Mouse (Mus musculus) ES-E14 (cell line): ENCODE measurements at regions not wholly inside any gene's neighbourhood (a gene's known extent, or its start where the extent isn't known, plus 50 kb on each side); places are given as distances from the start of the nearest gene placed in this dataset.

Experiments
- DNase-seq: peaks from one replicate; pipeline ENCODE4 v3.0.0-alpha.2; 2013; ENCODE audit warnings: low read depth, low spot score
- H3K27ac ChIP-seq: 2 replicates; pipeline ENCODE4 v1.5.1; 2012; ENCODE audit warnings: low read depth, mild to moderate bottlenecking, low read length, moderate library complexity, mixed read lengths; ENCODE audit not compliant: poor library complexity, insufficient read depth, severe bottlenecking
- H3K36me3 ChIP-seq: 2 replicates; pipeline ENCODE4 v1.6.1; 2012; ENCODE audit warnings: mild to moderate bottlenecking, low read length, moderate library complexity, mixed read lengths; ENCODE audit not compliant: control insufficient read depth, poor library complexity, insufficient read depth, severe bottlenecking
- H3K4me1 ChIP-seq, 2 experiments: fragments of 150-350 bp in 1 of 2; sonication (generic) in 1 of 2; 2 replicates each; pipeline ENCODE4 v1.6.1; 2012; ENCODE audit warnings: low read length in 2 of 2, mild to moderate bottlenecking in 1 of 2, mixed read lengths in 1 of 2; ENCODE audit not compliant: control insufficient read depth in 2 of 2, insufficient read depth in 2 of 2, poor library complexity in 1 of 2
- H3K4me3 ChIP-seq, 2 experiments: fragments of 150-350 bp in 1 of 2; sonication (generic) in 1 of 2; 2 replicates each; pipeline ENCODE4 v1.5.1; 2012; ENCODE audit warnings: low read length in 2 of 2, low read depth in 1 of 2, mild to moderate bottlenecking in 1 of 2, mixed read lengths in 1 of 2; ENCODE audit not compliant: insufficient read depth in 1 of 2, poor library complexity in 1 of 2, severe bottlenecking in 1 of 2
- H3K9ac ChIP-seq: 2 replicates; pipeline ENCODE4 v1.6.1; 2012; ENCODE audit warnings: low read depth, mild to moderate bottlenecking, low read length, mixed read lengths; ENCODE audit not compliant: poor library complexity, insufficient read depth, severe bottlenecking
- H3K9me3 ChIP-seq: fragments of 150-350 bp; sonication (generic); 2 replicates; pipeline ENCODE4 v1.6.1; 2012; ENCODE audit warnings: low read depth, mild to moderate bottlenecking, low read length; ENCODE audit not compliant: control insufficient read depth, insufficient read depth
- CHD2 ChIP-seq: IDR thresholded peaks from 2 replicates; pipeline ENCODE4 v1.6.1; 2014; ENCODE audit warnings: mild to moderate bottlenecking, low read depth, low read length, inconsistent platforms
- HCFC1 ChIP-seq: IDR thresholded peaks from 2 replicates; pipeline ENCODE4 v1.6.1; 2012; ENCODE audit warnings: low read length, inconsistent platforms, borderline replicate concordance; ENCODE audit not compliant: insufficient read depth
- MAFK ChIP-seq: IDR thresholded peaks from 2 replicates; pipeline ENCODE4 v1.6.1; 2014; ENCODE audit warnings: mild to moderate bottlenecking, low read depth, low read length, inconsistent platforms; ENCODE audit not compliant: insufficient read depth
- ZC3H11A ChIP-seq: IDR thresholded peaks from 2 replicates; pipeline ENCODE4 v1.6.1; 2012; ENCODE audit warnings: low read depth, mild to moderate bottlenecking, inconsistent platforms, low read length, borderline replicate concordance
- ZNF384 ChIP-seq: IDR thresholded peaks from 2 replicates; pipeline ENCODE4 v1.6.1; 2012; ENCODE audit warnings: low read depth, low read length, inconsistent platforms
- in situ Hi-C, 2 experiments: fragments of 600-800 bp; cut with MboI; formaldehyde crosslinking; loops; one replicate each; pipeline ENCODE4 v1.15.1; 2025; ENCODE audit warnings: low sequenced_read_pairs in 2 of 2, inconsistent platforms in 1 of 2; ENCODE audit not compliant: unreplicated experiment in 2 of 2

DNA sequence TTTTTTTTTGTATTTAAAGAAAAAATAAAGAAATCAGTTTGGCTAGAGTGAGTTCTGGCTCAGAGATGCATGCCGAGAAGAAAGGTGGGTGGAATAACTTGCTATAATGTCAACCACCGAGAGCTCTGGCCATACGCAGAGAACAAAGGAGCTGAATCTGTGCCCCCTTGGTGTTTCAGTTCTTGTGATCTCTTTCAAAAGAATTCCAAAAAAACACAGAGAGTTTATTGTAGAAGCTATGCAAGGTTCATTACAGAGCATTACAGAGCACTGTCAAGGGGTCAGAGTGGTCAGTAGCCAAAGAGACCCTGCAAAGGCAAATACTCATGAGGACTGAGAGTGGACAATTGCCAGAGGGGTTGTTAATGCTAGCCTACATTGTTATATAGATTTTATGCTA, 514.9 kb downstream of the Pdha2 start:
- Histone ChIP-seq H3K36me3 (no peaks in the 10 kb centered on the region), H3K4me1 (no peaks in the 10 kb centered on the region), H3K9me3 (no peaks in the 10 kb centered on the region), H3K27ac (no peak overlapping the region), H3K9ac (no peak overlapping the region), H3K4me3 (no peak overlapping the region)
- DNase-seq, result no peak
- in situ Hi-C loops, result no loop called here
- TF ChIP-seq CHD2 (no peak), ZC3H11A (no peak), MAFK (no peak), HCFC1 (no peak), ZNF384 (no peak)

DNA sequence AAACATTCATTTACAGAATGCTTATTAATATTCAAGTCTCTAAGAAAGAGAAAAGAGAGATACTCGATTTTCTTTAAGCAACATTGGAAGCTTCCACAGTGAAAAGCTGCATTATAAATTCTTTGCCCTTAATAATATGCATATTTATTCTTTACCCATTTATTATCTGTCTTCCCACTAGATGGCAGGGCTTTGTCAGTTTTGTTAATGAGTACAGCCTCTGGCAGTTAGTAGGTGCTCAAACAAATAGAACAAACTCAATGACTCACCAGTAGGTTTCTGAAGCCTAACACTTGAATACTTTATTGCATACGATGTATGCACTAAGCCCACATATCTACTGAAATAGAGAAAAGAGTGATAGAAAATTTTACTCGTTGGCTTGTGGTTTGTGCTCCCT, 529.4 kb downstream of the Pdha2 start:
- no peak overlapping the region for H3K4me3 ChIP-seq
- H3K9ac ChIP-seq, result no peak overlapping the region
- no peak for TF ChIP-seq ZNF384
- TF ChIP-seq CHD2, result no peak
- TF ChIP-seq ZC3H11A, result no peak
- no peak for TF ChIP-seq MAFK
- no peaks in the 10 kb centered on the region for H3K36me3 ChIP-seq
- no peaks in the 10 kb centered on the region for H3K4me1 ChIP-seq
- no peaks in the 10 kb centered on the region for H3K9me3 ChIP-seq
- in situ Hi-C loops, result no loop called here
- H3K27ac ChIP-seq, result no peak overlapping the region
- no peak for DNase-seq

DNA sequence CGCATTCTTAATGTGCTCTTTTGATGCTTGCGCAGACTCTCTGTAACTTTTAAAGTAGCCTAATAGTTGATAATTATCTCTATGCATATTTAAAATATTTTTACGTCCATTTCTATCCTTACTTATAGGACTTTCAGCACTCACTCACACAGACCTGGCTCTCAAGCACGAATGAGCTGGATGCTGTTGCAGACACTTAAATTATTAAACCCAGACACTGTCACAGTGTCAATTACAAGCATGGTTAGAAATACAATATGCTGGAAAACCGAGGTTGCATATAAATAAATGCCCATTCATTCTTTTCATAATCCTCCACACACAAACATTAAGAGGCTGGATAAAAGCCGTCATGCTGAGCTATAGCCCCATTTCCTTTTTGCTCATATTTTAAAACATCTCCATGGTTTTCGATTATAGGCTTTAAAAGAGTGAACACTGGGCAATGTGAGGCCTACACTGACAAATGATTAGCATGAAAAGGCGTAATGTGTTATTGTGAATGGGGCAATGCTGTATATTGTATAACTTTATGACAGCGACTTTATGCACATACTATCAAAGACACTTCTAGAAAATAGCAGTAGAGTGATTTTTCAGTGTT, 566.3 kb downstream of the Pdha2 start:
- Histone ChIP-seq H3K36me3 (no peaks in the 10 kb centered on the region), H3K4me3 (no peak overlapping the region), H3K9ac (no peak overlapping the region), H3K27ac (no peak overlapping the region), H3K9me3 (no peaks in the 10 kb centered on the region), H3K4me1 (no peaks in the 10 kb centered on the region)
- no peak for DNase-seq
- in situ Hi-C loops, result no loop called here
- TF ChIP-seq HCFC1, result no peak
- TF ChIP-seq MAFK, result no peak
- TF ChIP-seq ZNF384, result no peak
- no peak for TF ChIP-seq CHD2
- no peak for TF ChIP-seq ZC3H11A

DNA sequence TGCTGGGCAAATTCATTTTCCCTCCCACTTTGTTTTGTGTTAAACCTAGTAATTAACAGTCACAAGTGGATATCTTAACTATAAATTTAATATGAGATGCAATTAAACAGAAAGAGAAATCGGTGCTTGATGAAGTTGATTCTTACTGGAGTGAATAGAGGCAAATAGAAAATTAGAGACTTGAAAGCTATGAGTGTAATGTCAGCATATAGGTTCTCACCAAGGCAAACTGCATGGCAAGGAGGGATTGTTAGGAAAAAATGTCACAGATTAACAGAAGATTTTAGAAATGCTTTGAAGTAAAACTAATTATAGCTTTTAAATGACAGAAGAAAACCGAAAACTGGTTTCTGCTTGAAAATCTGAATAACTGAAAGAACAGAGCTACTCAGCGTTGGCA, 592.3 kb downstream of the Pdha2 start:
- Histone ChIP-seq H3K36me3 (no peaks in the 10 kb centered on the region), H3K9me3 (no peaks in the 10 kb centered on the region), H3K27ac (no peak overlapping the region), H3K4me3 (no peak overlapping the region), H3K9ac (no peak overlapping the region), H3K4me1 (no peaks in the 10 kb centered on the region)
- in situ Hi-C loops, result no loop called here
- TF ChIP-seq MAFK (no peak), ZC3H11A (no peak), HCFC1 (no peak), ZNF384 (no peak), CHD2 (no peak)
- no peak for DNase-seq
